Mouse (Mus musculus): ENCODE measurements around the gene Khk.

Khk gene

GRCm38 (mm10) chr5:30974870-30975656 lies 53.8 kb downstream of the Khk start:
- no peak for DNase-seq
